Mouse (Mus musculus): ENCODE measurements around the gene Neo1.

Neo1 gene

DNA sequence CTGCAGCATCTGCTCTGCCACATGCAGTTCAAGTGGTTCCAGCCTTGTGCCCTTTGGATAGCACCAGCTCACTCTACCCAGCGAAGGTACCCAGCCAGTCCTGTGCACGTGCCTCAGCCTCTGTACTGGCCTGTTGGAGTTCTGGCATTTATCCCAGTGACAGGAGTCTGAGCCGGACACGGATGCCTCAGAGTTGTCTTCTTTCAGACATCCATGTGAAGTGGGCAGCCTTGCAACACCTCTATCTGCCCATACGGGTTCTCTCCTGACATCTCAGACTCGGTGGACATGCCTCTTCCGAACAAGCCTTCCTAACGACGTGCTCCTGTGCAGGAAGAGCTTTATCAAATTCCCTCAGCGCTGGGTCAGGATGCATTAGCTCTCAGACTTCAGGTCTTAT lies 165.1 kb downstream of the Neo1 start:
- no peak for DNase-seq (ENCODE audit: low read depth in 2 of 2, low spot score in 2 of 2)

DNA sequence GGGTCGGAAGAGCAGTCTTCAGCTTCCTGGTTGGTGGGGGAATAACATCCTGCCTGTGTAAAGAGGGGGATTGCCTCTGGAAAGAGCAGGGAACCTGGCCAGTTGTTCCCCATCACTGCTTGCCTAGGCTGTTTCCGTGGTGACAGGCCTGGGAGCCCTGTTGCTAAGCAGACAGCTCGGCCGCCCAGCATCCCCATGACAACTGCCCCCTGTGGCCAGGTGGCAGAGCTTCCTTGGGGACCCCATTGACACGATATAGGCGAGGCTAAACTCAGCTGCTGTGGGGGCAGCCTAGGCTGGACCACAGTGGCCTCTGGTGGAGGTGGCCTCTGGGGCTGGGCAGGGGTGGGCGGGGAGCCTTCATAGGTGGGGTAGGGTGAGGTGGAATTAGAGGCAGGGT lies 172.4 kb downstream of the Neo1 start:
- DNase-seq (ENCODE audit: low read depth in 2 of 2, low spot score in 2 of 2) = no peak

DNA sequence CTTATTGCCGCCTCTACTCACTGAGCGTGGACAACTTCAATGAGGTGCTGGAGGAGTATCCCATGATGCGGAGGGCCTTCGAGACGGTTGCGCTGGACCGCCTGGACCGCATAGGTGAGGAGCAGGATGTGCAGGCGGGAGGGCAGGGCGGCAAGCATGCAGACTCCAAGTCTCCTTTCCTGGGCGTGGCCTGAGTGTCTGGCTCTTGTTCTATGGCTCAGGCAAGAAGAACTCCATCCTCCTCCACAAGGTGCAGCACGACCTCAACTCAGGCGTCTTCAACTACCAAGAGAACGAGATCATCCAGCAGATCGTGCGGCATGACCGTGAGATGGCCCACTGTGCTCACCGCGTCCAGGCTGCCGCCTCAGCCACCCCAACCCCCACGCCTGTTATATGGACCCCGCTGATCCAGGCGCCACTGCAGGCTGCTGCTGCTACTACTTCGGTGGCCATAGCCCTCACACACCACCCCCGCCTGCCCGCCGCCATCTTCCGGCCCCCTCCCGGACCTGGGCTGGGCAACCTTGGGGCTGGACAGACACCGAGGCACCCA lies 177.1 kb downstream of the Neo1 start:
- no peak for DNase-seq (ENCODE audit: low read depth in 2 of 2, low spot score in 2 of 2)

DNA sequence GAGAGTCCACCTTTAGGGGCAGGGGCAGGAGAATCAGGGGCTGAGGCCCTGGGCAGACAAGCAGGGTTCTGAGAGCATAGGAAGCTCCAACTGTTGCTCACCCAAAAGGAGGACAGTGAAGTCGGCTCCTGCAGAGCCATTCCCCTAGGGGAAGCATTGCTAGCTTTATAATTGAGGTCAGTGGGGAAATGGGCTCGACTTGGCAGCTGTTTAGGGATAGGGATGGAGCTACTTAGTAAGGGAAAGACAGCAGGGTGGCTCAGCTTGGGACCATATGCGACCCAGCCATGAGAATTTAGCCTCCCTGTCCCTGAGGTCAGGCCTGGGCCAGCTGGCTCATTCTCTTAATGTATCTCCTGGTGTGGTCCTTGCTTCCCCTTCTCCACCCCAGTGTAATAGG lies 181.3 kb downstream of the Neo1 start:
- no peak for DNase-seq (ENCODE audit: low read depth in 2 of 2, low spot score in 2 of 2)

DNA sequence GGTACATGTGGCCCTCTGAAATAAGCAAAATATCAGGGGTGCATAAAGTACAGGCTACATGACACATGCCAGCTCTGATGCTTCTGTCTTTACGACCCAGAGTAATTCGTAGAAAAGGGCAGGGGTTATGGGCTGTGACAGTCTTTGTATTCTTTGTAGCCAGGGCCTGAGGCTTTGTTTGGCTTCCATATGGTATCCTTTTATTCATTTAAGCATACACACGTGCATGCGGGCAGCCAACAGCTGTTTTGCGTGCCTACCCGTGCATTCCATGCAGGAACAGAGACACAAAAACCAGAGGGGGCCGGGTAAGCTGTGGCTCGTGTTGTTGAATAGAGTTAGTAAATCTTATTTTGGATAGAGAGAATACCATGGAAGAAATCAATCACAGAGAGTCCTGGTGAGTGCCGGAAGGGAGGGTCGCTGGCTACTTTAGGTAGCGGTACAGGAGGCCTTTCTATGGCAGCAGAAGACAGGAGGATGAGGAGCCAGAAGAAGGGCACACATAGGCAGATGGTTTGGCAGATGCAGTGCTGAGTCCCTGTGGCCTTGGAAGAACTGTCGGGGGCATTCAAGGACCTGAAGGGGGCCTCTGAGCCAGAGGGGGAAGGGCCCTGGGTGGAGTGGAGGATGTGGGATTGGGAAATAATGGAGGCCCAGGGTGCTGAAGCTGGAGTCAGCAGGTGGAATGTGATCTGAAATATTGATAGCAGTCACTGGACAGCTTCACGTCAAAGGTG lies 186.5 kb downstream of the Neo1 start:
- DNase-seq (ENCODE audit: low read depth in 2 of 2, low spot score in 2 of 2) = no peak

DNA sequence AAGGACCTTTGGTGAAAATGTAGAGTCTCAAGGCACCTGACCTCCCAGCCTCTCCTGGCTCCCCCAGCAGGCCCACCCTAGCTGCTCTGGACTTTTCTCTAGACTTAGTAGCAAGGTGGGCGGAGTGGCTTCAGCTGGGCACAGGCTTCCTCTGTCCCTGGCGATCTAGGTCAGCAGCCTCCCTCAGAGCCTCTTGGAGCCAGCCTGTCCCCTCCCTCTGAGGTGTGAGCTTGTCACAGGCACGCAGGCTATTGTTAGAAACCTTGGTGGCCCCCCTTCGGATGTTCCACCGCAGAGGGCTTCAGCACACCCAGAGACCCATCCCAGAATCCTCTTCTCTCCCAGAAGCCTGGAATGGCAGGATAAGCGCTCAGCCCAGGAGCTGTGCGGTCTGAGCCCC lies 188.6 kb downstream of the Neo1 start:
- no peak for DNase-seq (ENCODE audit: low read depth in 2 of 2, low spot score in 2 of 2)

DNA sequence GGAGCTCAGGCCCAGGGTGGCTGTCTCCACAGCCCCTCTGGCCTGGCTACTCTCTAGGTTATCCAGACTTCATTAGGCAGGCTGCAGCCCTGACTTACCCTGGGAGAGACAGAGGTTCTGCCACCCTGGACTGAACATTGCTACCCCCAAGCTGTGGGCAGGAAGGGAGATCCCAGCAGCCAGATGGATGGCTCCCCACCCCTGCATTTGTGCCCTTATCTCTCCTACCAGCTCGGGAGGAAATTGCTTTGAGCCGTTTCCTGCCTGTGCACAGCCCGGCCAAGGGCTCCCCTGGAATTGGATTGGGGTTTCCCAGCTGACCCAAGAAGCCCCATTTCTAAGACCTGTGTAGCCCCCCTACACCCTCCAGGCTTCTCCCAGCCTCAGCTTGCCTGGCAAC lies 189.2 kb downstream of the Neo1 start:
- DNase-seq (ENCODE audit: low read depth in 2 of 2, low spot score in 2 of 2) = no peak

DNA sequence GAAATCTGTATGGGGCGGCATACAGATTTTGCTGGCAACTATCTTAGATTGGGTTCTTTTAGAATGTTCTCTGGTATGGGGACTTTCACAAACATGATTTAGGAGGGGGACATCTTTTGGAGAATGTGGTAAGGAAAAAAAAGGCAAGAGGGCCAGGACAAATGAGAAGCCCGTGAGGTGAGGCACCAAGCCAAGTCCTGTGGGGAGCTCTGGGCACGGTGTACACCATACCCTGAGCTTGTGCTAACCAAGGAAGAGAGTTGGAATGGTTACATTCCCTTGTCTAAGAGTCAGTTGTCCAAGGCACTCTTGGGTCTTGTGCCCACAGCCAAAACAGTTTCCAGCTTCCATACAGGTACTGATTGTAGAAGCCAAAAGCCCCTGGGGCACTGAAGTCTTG lies 191.6 kb downstream of the Neo1 start:
- DNase-seq (ENCODE audit: low read depth in 2 of 2, low spot score in 2 of 2) = no peak

DNA sequence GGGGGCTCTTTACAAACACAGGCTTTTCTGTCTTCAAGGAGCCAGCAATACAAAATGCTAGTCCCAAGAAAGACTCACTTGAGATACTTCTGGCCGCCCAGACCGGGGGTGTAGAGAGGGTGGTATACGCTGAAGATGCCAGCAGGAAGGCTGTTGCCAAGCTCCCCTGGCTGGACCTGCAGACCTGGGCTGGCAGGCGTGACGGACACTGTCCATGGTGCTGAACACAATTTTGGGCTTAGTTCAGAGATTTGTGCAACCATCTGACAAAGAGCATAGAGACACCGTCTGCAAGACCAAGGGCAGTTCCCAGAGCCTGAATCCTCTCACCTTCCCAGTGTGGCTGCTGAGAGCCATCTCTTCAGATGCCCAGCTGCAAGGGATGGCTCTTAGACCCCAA lies 194.6 kb downstream of the Neo1 start:
- no peak for DNase-seq (ENCODE audit: low read depth in 2 of 2, low spot score in 2 of 2)

DNA sequence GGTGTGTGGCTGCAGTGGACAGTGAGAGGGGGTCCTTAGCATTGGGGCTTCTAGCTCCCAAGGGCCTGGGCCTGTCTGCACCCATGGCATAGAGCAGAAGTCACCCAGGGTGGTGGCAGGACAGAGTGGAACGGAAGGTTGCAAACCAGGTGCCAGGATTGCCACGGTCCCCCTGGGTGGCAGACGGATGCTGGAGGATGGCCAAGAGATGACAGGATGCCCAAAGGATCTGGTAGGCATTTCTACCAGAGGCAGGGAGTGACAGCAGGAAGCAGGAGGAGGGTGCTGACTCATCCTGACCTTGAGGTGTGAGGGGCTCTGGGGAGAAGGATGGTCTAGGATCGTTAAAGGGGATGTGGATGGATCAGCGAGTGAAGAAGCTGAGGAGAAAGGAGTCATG lies 197.7 kb downstream of the Neo1 start:
- DNase-seq (ENCODE audit: low read depth in 2 of 2, low spot score in 2 of 2) = no peak

DNA sequence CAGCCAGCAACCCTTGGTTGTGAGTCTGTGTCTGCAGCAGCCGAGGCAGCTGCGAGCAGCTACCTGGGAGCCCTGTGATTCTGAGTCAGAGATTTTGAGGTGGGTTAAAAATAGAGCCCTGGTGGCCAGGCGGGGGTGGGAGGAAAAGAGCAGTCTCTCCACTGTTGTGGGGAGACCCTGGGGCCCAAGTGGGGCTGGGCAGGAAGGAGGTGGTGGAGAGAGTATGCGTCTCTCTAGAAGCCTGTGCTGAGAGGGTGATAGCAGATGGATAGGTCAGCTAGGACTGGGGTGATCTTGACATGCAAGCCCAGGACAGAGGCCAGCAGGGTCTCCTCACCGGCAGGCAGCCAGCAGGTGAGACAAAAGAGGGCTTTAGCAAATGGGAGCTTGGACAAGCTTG lies 199.1 kb downstream of the Neo1 start:
- no peak for DNase-seq (ENCODE audit: low read depth in 2 of 2, low spot score in 2 of 2)

DNA sequence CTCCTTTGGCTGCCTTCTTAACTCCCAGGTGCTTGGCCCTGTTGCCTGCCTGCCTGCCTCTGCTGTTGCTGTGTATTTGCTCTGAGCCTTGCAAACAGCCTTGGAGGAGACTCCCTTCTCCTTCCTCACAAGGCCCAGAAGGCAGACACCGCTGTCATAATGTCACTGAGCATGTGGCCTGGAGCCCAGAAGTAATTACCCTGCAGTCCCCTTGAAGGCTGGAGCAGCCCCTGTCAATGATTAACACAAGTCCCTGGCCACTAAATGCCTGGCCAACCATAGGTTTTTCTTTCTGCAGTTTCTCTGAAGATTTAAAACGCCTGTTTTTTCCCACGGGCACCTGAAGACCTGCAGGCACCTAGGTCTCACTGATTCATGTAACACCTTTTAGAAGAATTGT lies 203.3 kb downstream of the Neo1 start:
- no peak for DNase-seq (ENCODE audit: low read depth in 2 of 2, low spot score in 2 of 2)

DNA sequence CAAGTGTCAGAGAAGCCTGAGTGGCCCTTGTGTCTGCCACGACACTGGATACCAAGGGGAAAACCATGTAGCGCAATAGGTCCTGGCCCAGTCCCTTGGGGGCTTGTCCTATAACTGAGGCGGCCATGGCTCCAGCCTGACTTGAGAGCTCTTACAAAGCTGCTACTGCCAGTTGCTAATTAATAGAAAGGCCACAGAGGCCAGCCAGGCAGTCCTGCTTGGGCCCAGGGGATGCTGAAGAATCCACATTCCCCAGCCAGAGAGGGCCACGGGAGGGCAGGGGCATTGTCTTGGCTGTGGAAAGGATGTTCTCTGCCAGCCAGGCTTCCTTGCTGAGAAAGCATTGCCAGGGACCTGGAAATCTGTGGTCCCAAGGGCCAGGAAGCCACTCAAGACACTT lies 206.6 kb downstream of the Neo1 start:
- DNase-seq (ENCODE audit: low read depth in 2 of 2, low spot score in 2 of 2) = no peak
